Mouse (Mus musculus): Measurements from ENCODE around the gene Adcy5.

Adcy5 gene

GRCm38 (mm10) chr16:35270945-35271344 is 116.3 kb downstream of the Adcy5 start:
- no peak for DNase-seq (ENCODE audit: low spot score)

DNA sequence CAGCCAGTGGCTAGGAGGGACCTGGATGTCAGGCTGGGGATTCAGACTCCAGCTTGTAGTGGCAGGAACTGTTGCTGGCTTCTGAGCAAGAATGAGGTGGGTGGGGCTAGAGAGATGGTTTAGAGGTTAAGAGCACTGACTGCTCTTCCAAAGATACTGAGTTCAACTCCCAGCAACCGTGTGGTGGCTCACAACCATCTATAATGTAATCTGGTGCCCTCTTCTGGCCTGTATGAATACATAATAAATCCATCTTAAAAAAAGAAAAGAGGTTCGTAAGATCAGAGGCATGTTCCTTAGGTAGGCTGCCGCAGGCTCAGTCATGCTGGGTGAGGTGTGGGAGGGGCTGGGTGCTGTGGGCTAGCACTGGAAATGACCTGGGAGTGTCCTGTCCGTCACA is 116.9 kb downstream of the Adcy5 start:
- DNase-seq (ENCODE audit: low spot score): peak; percentile 8

- DNase-seq (ENCODE audit: low spot score): no peak
Measured at GRCm38 (mm10) chr16:35272417-35272816, 117.7 kb downstream of the Adcy5 start.

DNA sequence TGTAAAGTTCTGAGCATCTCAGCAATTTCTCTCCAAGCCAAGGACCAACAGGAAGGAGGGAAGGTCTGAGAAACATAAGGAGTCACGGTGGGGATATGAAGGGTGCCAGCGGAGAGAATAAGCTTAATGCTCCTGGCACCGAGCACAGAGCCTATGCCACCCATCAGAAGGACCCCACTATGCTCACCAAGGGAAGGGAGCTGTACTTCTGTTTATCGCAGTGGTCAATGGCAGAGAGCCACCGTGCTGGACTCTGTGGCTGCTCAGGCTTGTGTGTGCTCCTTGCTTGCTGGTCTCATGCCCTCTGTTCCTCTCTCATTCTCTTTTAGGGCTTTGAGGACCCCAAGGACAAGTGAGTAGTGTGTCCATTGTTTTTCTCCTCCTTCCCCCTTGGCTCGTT is 123.5 kb downstream of the Adcy5 start:
- DNase-seq (ENCODE audit: low spot score): no peak

DNA sequence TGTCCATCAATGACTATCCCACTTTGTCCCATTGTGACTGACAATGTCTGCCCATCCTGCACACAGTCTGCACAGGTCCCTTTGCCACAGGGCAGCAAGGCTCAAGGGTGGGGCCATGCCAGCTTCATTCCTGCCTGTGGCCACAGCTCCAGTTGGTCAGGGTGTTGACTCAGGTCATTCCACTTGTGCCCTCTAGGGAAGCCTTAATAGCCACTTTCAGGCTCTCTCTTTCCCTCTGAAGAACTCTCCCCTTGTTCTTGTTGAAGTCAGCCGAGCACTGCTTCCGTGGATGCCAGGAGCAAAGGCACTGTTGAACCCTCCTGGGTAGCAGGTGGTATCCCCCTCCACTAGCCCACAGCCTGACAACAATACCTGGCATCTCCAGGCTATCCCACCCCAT is 127.8 kb downstream of the Adcy5 start:
- DNase-seq (ENCODE audit: low spot score): peak; percentile 72

DNA sequence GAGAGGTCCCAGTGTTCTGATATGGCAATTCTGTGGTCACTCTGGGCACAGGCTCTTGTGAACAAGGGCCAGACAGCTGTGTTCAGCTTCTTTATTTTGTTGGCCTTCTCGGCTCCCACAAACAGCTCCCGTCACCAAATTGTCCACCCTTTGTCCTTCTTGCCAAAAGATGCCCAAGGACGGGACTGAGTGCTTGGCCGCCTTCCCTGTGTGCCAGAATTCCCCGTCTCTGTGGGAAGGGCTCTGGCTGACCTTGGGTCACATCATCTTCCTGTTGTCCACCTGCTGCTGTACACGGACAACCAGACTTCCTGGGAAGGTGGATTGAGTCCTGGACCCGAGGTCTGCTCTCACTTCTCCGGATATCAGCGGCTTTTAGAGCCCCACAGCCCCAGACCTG is 131.1 kb downstream of the Adcy5 start:
- no peak for DNase-seq (ENCODE audit: low spot score)

- no peak for DNase-seq (ENCODE audit: low spot score)
Measured at GRCm38 (mm10) chr16:35287244-35287643, 132.6 kb downstream of the Adcy5 start.

- no peak for DNase-seq (ENCODE audit: low spot score)
Measured at GRCm38 (mm10) chr16:35297786-35298185, 143.1 kb downstream of the Adcy5 start.

DNA sequence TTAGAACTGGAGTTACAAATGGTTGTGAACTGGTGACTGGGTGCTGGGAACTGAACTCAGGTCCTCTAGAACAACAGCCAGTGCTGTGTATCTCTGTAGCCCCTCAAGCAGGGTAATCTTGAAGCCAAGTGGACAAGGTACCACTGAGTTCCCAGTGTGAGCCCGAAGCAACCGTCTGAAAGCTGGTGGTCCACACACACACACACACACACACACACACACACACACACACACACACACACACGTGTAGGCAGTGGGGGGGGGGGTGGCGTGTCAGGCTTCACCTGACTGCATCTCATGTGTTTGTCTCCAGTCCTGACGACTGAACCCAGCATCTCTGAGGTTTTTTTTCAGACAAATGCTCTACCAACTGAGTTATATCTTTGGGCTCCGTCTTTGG is 145.5 kb downstream of the Adcy5 start:
- no peak for DNase-seq (ENCODE audit: low spot score)

GRCm38 (mm10) chr16:35302441-35303280 is 148.0 kb downstream of the Adcy5 start:
- DNase-seq (ENCODE audit: low spot score): no peak

- no peak for DNase-seq (ENCODE audit: low spot score)
Measured at GRCm38 (mm10) chr16:35303721-35304120, 149.0 kb downstream of the Adcy5 start.

- no peak for DNase-seq (ENCODE audit: low spot score)
Measured at GRCm38 (mm10) chr16:35304416-35304815, 149.7 kb downstream of the Adcy5 start.

- no peak for DNase-seq (ENCODE audit: low spot score)
Measured at GRCm38 (mm10) chr16:35305226-35305625, 150.5 kb downstream of the Adcy5 start.

GRCm38 (mm10) chr16:35306631-35307030 is 152.0 kb downstream of the Adcy5 start:
- DNase-seq (ENCODE audit: low spot score): no peak

GRCm38 (mm10) chr16:35307331-35307730 is 152.7 kb downstream of the Adcy5 start:
- no peak for DNase-seq (ENCODE audit: low spot score)

DNA sequence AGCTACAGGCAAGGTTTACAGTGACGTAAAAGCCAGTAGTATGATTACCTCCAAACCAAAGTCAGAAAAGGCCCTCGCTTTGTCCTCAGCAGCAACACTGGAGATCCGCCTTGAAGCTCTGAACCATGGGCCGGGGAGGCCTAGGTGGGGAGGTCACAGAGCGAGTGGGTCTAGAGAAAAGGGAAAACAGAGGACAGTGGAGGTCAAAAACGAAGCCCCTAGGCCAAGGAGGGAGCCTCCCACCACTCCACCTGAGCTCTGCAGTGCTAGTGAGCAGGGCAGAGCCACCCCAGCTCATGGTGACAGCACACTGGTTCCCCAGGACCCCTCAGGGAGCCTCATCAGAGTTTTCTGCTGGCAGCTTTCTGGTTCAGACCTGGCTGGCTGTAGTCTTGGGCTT is 153.3 kb downstream of the Adcy5 start:
- no peak for DNase-seq (ENCODE audit: low spot score)

DNA sequence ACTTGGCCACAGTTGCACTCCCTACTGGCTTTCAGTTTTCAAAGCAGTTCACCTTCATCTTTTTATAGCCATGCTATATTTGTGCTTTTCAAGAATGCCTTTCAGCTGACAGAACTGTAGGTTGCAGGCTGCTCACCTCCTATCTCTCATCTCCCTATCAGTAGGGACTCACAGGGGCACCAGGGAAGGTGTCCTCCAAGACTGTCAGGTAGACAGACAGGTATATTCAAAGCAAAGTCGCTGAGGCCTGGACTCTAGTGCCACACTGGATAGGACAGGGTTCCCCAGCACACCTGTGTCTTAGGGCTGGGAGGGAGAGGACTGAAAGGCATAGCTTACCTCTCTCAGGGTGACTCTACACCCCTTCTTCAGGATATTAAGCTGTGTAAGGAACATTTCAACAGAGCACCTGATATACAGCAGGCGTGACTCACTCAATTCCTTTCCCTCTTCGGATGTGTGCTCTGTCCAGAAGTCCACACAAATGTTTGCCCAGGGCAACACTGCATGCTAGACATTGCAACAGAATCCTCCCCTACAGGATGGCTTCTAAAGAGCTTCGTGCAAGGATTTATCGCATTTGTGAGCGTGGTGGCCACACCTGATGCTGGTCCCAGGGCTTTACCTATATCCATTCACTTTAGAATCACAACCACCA is 153.9 kb downstream of the Adcy5 start:
- peak; percentile 30 for DNase-seq (ENCODE audit: low spot score)

DNA sequence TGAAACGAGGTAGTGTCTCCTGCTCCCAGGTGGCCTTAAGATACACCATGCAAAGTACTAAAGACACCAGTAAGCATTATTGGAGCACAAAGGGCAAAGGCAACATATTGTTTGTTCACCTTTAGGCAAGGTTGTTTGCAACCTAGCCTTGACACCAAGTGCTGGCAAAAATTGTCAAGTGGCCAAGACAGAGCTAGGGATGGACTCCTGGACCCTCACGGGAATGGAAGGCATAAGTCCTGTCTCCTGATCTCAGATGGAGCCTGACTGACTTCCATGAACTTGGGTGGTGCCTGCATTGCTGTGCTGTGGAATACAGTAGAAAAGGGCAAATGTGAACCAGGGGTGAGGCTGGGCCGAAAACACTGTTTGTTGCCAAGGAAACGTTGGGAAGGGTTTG is 155.0 kb downstream of the Adcy5 start:
- DNase-seq (ENCODE audit: low spot score): no peak

GRCm38 (mm10) chr16:35310551-35311110 is 156.0 kb downstream of the Adcy5 start:
- peak; percentile 64 for DNase-seq (ENCODE audit: low spot score)

DNA sequence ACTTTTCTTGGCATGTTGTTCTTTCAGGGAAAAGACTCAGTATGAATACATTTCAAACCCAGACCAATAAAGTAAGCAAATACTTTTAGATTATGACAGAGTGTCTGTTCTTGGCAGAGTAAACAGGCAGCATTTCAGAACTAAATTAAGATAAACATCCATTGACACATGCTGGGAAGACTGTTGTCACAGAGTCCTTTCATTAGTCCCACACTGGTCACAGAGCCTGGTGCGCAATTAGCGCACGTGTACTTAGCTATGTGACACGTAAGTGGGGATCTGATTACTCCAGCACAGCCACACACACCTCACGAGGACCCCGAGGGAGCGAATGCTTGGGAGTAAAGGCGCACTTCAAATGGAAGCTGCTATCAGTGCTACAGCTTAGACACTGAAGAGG is 156.9 kb downstream of the Adcy5 start:
- DNase-seq (ENCODE audit: low spot score): no peak

DNA sequence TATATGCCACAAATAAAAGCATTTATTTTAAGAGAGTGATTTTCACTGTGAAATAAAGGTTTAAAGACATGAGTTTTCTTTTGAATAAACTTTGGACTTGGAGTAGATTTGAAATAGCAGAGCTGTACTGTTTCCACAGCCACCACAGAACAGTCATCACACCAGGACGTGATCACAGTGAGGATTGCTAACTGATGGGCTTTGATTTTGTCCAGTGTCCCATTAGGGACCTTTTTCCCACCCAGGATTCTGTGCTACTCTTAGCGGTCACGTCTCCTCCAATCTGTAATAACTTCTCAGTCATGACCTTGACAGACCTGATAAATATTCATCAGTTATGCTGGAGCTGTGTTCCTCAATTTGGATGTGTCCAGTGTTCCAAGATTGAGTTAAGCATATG is 160.8 kb downstream of the Adcy5 start:
- DNase-seq (ENCODE audit: low spot score): no peak

- DNase-seq (ENCODE audit: low spot score): no peak
Measured at GRCm38 (mm10) chr16:35316856-35317264, 162.2 kb downstream of the Adcy5 start.

DNA sequence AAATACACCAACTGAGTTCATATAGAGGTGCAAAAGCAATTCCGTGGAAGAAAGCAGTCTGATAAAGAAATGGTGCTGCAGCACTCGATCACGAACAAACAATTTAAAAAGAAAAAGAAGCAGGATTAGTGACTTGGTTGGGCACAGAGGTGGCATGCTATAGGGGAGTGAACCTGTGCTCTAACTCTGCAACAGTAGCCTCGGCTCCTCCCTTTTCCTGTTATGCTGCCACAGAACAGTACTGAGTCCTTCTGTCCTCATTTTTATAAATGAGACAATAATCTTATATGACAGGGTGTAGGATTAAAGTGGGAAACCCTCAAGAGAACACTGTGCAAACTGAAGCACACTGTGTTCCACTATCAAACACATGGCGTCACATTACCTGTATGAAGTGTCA is 162.8 kb downstream of the Adcy5 start:
- no peak for DNase-seq (ENCODE audit: low spot score)

Measured in lung, postnatal 25 days (tissue).